Mouse (Mus musculus) urinary bladder, postnatal 36 days (tissue): ENCODE results near the gene Gm16223.

Experiments used
- DNase-seq, 2 experiments: peaks; one replicate each; pipeline ENCODE4 v3.0.0; 2022; ENCODE audit warnings: low spot score in 2 of 2, mixed read lengths in 1 of 2

Gm16223 gene

DNA sequence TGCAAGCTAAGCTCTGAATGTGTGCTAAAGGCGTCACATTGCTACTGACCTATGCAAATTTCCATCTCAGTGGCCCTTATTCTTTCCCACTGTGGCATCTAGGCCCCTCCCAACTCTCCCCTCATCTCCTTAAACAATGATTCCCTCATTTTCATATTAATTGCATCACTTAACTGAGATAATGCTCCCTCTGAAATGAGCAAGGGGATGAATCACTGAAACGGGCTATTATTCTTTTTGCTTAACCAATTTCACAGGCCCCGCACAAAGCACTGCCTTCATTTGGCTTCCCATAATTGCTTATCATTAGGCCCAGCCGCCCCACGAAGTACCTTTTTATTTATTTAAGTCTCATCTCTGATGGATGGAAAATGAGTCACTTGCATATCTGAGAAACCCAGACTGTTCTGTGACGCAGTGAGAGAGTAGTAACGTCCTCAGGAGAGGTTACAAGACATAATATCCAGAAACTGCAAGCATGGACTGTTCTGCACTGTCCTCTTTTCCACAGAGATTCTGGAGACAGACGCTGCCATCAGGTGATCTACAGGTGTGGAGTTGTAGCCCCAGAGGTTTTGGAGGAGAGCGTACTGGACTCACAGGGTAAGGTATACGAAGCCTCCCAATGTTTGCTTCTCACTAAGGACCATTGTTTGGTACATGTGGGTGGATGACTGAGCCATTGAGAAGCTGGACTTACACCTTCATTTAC lies at the start of gene Gm16223:
Gene Gm16223, plus strand, starts transcription at position 485 of the 712 bp plus-strand sequence.
- DNase-seq, result no peak

DNA sequence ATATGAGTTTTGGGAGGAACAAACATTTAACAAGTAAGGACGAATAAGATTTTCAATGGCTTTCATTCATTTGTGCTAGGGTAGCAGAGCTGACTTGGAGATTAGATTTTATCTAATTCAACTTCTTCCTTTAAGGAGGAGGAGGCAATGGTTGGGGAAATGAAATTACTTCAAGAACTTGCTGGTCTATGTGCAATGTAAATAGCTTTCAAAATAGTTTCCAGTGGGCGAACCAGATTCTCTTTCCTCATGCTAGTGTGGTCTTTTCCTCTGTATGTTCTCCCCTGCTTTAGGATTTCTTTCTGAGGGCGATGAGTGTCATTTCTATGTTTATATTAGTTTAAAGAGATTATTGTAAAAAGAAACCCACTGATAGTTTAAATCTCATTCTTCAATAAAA lies 45.7 kb upstream of the Gm16223 start:
- DNase-seq, result no peak

DNA sequence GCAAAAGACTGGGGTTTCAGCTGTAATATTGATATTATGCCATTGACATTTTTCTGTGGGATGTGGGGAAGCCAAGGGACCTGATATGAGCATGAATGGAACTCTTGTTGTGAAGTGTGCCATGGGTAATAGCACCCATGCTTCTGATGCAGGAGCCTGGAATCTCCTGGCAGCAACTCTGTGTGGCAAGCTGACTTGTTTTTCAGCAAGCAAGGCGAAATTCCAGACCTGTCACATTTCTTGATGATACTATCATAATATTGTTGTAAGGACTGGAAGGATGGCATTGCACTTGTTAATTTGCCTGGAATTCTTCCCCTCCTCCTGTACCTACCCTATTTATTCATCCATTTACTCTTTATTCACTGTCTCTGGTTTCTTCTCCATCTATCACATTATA lies 44.2 kb upstream of the Gm16223 start:
- DNase-seq, result no peak

DNA sequence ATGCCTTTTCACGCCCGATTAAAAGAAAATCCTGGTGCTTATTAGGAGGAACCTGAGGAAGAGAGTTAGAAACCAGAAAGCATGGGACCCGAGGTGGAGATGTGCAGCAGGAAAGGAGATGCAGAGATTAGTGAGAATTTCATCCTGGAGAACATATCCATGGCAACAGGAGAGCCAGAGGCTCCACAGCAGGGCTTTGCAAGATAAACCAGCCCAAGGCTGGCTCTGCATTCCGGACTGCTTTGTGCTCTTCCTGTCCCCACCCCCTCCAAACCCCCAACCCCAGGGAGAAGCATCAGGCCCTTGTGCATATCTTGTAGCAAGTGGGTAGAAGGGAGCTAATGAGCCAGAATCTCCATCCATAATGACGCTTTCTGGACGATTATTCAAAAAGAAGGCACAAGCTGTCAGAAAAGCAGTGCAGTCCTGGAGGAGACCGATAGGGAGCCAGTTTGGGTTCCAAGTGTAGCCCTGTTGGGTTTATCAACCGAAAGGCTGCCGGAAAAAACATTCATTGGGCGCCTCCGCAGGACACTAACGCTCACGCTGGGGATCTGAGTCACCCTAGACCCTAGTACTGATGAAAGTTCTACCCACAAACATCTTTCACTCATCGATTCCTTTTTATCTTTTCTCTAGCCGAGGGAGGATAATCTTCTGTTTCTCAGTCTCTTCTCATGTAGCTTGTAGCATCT lies 31.2 kb upstream of the Gm16223 start:
- no peak for DNase-seq

DNA sequence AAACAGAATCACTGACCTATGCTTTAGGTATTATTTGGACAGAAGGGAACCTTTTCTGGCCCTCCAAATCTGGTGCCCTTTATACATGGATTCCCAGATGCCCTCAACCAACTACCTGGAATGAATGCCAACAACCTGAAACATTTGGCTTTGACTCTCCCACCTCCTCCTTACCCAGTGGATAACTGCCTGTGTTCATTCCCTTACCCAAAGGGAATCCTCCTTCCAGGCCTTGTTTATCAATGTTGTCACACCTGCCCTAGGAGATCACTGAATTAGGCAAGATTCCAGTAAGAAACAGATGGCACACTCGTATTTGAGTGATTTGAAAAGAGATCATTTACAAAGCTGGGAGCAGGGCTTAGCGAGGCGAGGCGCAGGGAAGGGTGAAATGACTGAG lies 13.1 kb upstream of the Gm16223 start:
- DNase-seq, result no peak

DNA sequence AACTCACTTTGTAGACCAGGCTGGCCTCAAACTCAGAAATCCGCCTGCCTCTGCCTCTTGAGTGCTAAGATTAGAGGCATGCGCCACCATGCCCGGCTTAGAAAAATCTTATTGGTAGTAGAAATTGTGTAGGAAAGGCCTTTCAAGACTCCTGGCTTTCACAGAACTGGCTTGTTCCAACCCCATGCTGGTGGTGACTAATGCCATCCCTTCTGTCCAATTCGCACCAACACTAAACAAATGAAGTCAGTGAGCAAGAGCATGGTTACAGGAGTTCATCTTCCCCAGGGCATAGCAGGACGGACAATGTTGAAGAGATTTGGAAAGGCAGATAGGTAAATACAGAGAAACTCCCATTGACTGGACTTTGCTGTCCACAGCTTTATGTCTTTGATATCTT lies 12.6 kb upstream of the Gm16223 start:
- no peak for DNase-seq

DNA sequence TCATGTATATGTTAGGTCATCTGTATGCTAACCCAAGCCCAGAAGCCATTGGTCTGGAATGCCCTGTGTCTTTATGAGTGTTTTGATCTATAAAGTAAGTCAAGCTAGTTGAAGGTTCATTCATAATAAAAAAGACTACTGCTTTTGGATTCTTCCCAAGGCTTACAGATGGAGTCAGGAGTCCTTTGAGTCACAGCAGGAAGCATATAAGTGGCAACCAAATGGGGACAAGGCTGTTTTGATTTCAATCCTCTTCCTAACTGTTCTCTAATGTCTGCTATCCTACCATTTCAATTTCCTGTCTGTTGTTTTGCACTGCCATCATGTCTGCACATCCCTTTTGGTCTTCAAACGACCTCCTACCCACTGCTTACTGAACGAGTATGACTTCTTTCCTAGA lies 2.7 kb upstream of the Gm16223 start:
- no peak for DNase-seq

DNA sequence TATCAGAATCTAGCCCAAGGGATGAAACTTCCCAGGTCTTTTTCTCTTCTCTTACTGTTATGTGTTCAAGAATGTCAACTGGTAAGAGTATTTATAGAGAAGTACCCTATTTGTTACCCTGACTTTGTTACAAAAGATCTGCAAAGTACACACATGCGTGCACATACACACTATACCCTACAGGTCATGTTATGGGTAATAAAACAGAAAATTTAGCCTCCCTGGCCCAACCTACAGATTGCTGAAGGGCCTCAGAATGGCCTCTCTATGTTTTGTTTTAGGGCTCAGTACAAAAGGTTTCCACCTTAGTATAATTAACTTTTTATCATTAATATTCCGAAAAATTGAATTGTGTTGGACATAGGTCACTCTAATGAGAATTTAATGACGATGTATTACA lies 685 bp upstream of the Gm16223 start:
- DNase-seq, result no peak

DNA sequence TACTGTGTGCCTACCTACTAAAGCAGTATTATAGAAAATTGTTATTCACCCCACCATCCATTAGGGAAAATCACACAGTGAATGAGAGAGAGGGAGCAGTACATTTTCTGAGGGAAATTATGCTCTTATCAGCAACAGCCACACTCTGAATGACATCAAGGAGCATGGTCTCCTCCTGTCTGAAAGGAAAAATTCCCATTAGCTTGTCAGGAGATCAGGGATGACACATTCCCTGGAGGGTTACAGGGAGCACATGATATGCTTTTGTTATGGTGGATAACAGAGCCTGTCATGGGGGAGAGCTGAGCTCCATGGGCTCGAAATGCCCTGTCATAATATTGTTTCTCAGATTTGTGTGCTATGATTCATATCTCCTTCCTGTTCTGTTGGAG lies 424 bp downstream of the Gm16223 start:
- no peak for DNase-seq

DNA sequence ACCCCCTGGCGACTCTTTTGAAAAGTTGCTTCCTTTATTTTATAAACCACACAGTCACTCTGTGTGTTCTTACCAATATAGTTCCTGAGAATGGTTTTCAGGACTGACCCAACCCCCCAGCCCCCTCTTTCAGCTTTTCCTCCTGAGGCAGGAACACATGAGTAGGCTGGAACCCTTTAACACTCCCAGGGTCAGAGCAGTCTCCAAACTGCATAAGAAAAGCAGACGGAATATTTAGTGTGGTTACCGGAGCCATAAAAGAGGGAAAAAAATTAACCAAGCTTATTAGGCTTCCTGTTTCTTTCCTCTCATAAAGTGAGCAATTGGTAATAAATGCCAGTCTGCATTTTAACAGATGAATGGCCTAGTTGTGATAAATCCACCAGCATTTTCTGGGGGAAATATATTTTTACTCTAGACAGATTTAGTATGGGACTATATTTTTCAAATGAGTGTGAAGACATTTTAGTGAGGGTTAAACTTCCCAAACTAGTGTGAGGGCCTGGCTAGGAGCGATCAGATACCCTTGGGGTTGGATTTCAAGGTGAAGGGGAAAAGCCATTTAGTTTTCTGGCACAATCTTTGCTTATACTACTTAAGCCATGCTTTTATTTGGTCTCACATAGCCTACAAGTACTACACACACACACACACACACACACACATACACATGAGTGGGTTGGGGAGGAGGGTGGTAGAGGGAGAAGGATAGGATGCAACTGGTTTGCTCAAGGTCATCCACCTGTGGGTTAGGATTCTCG lies 49.0 kb downstream of the Gm16223 start:
- DNase-seq, result no peak

DNA sequence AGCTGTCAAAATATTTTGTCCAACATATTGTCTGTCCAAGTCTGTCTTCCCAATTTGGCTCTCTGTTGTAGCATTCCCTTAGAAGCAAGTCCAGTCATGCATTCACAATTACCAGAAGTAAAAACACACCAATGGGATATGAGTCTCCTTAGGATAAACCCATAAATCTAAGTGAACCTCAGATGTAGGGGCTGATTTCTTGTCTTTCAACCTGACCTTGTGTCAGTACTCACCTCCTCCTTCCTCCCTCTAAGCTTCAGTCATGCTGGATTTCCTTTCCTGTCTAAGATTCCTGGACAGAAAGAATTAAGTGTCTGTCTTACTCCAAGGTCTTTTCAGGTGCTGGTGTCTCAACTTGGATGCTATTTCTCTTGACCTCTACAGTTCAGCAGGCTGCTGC lies 57.8 kb downstream of the Gm16223 start:
- no peak for DNase-seq

DNA sequence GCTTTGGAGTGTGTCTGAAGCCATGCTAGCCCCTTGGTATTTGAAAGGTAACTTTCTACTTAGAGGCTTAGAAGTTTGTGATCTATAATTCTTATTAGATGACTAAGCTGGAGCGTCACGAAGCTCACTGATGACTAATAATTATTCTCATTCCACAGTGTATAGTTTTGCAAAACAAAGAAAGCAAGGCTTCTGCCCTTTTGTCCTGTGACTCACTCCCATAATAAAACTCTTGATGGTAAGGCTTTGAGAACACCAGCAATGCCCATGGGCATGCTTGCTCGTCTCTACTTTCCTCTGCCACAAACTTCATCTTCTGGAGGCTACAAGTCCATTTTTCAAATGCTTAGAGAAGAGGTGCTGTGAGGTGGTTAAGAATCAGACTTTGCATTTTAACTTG lies 87.9 kb downstream of the Gm16223 start:
- DNase-seq, result no peak

DNA sequence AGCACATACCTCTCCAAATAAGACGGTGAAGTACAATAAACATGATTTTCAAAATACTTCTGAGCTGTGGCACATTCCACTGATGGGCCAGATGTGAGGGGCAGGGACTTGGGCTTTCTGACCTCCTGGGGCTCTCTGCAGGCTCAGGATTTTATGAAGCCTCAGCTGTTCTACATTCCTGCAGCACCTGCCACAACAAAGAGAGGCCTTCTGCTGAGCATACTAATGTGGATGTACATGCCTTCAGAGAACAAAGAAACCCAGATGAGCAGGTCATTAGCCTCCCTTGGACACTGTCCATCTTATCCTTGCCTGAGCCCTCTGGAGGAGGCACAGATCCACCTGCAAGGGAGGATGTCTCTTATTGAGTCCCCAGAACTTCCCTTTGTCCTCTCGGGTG lies 97.0 kb downstream of the Gm16223 start:
- no peak for DNase-seq

DNA sequence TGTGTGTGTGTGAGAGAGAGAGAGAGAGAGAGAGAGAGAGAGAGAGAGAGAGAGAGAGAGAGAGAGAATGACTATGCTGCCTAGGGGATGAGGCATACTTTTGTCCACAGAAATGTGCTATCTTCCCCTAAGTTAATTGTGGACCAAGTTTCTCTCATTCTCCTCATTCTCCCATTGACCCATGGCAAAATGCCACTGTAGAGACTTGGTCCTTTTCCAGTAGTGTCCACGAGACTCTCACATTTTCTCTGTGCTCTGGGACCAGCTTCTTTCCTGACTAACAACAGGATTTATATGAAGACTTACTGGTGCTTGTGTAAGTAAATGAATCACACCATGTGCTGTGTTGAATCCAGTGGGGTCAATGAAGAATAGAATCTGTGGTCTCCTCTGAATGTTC lies 98.6 kb downstream of the Gm16223 start:
- no peak for DNase-seq

DNA sequence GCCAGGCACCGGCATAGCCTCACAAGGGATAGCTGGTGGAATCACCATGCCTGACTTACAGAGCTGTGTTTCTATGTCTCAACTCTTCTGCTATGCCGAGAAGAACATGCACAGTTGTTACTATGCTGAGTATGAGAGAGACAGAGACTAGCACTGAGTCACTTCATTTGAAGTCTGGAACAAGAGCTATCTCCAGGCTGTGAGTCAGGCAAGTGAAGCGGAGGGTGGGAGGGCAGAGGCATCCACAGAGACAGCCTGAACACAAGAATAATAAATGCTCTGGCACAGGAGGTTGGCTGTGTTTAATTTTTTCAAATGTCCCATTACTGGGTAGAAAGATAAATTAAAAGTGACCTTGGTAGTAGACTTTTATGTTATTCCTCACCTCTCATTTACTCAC lies 100.3 kb downstream of the Gm16223 start:
- DNase-seq, result no peak

DNA sequence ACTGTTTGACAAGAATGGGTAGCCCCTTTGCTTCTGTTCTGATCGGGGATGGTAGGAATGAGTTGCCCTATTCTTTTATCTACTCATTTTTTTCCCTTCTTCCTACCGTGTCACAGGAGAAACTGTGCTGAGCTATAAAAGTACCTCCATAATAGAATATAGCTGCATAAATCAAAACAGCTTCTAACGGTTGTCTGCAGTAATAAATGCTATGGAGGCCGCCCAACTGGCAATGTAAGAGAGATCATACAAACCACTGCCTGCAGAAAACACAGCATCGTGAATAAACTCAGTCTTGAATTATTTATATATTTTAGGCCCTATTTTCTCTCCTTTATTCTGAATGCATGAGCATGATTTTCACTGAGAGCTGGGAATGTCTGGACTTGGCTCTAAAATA lies 101.0 kb downstream of the Gm16223 start:
- DNase-seq, result no peak

DNA sequence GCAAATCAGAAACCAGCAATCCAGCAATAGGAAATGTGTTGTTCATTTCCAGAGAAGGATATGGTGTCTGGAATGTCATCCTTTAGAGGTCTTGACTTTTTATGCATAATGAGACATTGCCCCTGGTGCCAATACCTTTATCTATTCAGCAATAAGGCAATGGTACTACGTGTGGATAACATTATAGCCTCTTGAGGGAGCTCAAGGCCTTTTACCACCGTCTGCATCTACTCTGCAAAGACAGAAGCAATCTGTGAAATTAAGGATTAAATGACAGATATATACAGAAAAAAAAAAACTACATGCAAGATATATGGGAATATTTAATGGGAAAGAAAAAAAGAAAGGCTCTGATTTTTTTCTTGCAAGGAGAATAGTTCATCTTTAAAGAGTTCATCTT lies 106.3 kb downstream of the Gm16223 start:
- no peak for DNase-seq

DNA sequence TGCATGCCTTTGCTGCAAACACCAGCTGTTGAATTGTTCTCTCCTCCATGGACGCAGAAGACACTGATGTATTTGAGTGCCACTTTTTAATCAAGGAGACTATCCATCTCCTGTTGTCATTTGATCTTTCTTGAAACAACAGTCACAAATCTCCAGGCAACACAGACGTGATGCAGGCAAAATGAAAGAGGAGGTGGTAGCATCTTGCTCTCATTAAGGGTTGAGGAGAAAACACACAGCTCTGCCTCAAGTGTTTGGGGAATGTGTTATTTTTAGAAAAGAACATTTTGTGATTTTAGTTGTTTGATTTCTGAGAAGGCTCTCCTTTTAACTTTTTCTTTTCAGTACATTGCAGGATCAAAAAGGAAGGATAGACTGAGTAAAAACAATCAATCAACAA lies 107.7 kb downstream of the Gm16223 start:
- DNase-seq, result no peak

DNA sequence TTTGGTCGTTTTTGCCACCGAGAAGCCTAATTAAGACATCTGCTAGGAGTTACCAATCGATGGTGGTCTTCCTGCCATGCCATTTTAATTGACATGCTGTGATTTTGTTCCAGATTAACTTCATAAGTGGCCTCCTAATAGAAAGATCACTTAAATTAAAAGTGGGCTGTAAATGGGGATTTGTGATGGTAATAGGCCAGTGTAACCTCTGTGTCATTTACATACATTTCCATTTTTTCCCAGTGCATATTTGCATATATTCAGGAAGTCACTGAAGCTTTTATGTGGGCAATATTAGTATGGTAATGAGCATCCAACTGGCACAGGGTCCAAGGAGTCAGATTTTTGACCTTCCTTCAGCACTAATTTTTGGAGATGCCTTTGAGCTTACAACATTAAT lies 130.7 kb downstream of the Gm16223 start:
- no peak for DNase-seq

DNA sequence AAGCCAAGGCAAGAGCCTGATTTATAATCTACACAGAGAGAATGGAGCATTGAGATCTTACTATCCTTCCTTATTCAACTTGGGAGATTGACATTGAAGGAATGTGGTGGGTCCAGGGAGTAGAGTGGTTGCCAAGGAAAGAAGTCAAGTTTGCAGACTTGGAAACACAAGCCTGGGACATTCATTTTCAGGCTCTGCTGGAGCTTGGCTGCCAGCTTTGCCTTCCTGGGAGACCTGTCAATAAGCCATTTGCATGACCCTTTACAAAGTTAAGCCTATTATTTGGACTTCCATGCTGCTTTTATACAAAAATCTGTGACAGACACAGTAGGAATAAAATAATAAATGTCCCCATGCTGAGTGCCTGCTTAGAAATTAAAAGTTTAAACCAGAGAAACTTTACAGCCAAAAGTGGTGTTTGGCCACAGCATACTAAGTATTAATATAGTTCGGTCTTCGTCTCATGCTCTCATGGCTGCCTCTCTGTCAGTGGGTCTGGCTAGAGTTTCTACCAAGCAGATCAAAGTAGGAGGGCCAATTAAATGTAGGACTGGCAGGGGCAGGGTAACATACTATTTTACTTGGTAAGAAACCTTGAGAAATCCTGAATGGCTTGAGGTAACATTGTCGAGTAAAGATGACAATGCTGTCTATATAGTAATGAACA lies 139.8 kb downstream of the Gm16223 start:
- no peak for DNase-seq

DNA sequence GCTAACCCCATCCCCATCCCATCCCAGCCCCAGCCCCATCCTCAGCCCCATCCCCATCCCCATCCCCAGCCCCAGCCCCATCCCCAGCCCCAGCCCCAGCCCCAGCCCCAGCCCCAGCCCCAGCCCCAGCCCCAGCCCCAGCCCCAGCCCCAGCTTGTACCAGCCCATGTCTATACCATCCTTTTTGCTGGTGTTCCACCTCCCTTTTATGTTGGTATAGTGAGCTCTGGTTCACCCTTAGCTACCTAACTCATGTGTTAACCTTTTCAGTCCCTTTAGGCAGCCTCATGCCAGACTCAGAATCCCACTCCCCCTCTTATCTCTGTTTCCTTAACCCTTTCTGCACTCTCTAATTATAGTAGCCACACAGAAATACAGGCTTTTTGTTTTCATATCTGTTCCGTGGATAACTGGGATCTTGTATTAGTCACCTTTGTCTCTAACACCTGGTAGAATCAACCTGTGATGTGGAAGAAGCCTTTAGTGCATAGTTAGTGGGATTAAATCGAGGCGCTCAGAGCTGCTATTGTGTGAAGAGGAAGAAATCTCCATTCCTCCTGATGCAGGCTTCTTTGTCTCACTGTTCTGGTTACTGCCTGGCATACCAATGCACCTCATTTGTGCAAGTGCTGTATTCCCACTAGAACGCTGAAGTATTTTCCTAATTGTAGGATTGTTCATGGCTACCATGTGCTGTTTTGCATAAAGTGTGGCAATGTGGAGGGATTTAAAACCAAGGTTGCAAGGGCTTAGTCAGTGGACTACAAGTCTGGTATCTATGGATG lies 144.0 kb downstream of the Gm16223 start:
- no peak for DNase-seq

DNA sequence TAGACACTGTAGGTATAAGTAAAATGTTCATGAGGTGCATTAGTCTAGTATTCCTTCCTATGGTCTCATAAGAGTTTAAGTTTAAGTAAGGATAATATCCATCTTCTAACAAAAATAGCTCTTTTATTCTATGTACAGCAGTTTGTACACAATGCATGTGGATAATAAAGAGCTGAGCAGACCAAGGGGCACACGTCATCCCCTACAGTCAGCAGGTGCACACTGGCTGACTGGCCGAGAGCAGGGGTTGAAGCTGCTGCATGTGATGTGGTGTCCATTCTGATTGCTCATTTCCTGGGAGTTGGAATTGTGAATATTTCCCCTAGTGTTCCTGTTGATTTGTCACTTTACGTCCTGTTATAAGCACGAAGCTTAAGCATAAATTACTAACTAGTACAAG lies 144.6 kb downstream of the Gm16223 start:
- no peak for DNase-seq
